Mouse (Mus musculus): Measurements from ENCODE around the gene Spi1.

The Spi1 gene

DNA sequence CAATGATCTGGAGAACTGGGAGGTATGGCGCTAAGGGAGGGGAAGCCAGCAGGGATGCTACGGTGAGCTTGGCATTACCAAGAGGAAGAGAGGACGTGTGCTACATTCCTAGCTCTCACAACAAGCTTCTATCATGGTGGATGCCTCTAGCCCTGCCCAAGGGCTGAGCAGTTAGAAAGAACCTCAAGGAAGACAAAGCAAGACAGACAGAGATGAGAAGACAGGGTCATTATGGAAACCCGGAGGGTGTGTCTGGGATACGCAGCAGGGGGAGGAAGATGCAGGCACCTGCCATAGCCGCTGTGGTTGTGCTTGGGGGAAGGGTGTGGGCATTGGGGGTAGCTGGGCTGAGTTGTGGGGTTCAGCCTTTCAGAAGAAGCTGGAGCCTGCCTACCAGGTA, 41.3 kb downstream of the Spi1 start:
- DNase-seq (ENCODE audit: low spot score in 2 of 2), result no peak

DNA sequence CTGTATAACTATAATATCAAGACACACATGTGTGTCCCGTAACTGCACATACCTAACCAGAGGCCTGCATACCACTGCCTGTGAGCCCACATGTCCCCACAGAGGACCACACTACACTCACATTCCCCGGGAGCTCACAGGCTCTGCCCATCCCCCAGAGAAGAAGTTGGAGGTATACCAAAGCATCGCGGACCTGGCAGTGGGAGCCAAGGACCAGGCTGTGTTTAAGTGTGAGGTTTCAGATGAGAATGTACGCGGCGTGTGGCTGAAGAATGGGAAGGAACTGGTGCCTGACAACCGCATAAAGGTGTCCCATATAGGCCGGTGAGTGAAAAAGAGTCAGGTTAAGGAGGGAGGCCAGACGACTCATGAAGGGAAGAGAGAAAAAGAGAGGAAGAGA, 42.9 kb downstream of the Spi1 start:
- no peak for DNase-seq (ENCODE audit: low spot score in 2 of 2)

DNA sequence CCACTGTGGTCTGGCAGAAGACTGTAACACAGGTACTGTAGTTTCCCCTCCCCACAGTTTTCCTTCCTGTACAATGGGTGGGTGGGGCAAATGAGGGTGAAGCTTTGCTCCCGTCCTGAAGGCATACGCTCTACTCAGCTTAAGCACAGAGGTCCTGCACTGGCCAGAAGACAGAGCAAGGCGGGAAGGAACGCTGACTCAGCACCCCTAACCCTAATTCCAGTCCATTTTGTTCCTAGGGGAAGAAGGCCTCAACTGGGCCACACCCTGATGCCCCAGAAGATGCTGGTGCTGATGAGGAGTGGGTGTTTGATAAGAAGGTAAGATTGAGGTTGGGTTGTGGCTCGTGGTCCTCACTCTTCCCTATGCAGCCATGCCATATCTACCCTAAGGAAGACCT, 46.6 kb downstream of the Spi1 start:
- no peak for DNase-seq (ENCODE audit: low spot score in 2 of 2)

DNA sequence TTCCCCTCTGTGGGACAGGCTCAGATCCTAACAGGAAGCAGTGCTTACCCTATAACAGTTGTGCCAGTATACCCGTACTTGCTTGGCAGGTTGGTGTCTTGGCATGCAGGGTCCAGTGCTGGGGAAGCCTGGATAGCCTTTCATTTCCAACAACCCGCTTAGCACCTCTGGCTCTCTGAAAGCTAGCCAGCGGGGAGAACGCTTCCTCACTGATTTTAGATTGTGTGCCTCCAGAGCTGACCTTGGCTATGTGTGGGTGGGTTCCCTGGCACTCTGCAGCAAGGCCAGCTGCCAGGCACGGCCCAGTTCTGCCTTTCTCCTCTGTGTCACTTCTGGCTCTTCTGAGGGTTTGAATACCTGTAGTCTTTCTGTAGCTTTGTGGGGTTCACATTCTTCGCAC, 47.9 kb downstream of the Spi1 start:
- DNase-seq (ENCODE audit: low spot score in 2 of 2), result no peak

DNA sequence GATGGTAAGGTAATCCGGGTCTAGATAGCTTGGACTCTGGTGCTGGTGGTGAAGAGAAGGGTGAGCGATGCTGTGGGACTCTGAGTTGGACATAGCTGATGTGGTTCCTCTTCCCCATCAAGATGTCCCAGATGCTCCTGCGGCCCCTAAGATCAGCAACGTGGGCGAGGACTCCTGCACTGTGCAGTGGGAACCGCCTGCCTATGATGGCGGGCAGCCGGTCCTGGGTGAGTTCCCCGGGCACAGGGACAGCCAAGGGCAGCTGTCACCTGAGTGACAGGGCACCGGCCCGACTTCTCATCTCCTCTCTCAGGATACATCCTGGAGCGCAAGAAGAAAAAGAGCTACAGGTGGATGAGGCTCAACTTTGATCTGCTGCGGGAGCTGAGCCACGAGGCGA, 49.1 kb downstream of the Spi1 start:
- no peak for DNase-seq (ENCODE audit: low spot score in 2 of 2)

DNA sequence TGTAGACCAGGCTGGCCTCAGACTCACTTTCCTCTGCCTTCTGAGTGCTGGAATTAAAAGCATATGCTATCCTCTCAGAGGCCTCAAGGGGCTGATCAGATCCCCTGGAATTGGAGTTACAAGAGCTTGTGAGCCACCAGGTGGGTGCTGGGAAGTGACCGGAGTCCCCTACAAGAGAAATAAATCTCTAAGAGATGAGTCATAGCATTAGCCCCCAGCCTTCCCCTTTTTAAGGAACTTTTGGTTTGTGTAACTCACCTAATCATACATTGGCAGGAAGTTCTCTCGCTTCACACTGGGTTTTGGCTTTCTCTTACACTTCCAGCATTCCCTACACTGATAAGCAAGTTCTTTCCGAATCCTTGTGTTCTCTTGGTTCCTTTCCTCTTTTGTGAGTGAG, 49.8 kb downstream of the Spi1 start:
- DNase-seq (ENCODE audit: low spot score in 2 of 2), result no peak

DNA sequence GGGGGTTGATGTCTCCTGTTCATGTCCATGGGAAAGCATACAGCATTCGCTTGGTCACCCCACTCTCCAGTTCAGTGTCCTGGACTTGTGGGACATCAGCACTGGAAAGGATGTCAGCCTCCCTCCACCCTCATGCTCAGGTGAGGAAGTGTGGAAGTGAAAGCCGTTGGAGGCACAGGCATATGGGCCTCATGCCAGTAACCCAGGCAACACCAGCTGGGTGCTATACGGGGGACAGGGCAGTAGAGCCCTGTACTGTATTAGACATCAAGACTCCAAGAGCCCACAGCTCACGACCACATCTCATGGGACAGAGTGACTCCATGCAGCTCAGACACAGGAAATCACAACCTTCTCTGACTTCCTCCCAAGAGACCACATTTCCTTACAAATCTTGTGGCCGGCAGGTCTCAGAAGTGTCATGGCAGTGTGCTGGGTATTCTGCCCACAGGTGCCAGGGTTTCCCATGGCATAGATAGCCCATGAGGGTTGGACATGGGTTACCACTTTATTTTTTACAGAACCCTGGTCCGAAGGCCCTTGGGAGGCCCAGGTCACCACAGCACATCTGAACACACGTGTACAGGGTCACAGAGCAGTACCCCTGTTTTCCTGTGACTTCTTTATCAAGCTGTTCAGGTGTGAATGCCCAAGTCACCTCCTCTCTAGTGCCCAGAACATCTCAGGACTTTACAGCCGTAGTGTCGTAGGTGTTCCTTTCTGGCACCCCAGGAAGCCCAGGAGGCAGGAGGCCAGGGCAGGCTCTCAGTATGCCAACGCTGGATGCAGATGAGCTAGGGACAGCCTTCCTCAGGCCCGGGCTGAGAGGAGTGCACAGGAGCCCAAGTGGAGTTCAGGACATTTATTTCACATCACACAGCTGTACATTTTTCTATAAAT, 54.6 kb downstream of the Spi1 start:
- no peak for DNase-seq (ENCODE audit: low spot score in 2 of 2)

DNA sequence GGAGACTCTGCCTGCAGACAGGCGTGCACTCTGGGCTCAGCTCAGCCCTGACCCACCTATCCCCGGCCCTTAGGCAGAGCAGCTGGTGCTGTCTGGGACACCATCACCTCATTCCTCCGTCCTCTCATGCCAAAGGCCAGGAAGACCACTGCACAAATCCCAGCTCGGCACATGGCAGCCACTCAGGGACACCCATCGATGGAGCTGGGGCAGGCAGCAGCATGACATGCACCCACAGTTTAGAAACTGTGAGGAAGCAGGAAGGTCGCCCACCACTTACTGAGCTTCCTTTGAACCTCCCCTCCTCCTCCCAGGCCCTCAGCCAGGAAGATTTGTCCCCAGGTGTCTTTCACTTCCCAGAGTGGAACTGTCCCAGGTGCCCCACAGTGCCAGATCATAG, 55.3 kb downstream of the Spi1 start:
- no peak for DNase-seq (ENCODE audit: low spot score in 2 of 2)

DNA sequence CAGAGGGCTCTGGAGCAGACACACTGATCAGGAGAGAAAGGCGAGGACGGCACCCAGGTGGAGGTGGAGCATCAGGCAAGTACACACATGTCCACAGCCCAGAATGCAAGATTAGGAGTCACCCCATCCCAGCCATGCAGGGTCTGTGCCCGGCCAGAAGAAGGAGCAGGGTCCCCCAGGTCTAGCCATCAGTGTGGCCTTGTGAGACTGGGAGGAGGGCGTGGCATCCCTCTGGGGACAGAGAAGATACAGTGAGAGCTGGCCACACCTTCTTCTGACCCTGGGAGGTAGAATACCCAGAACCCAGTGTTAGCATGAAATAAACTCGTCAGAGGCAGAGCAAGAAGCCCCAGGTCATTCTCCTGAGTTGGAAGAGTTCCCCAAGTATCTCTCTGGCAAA, 57.1 kb downstream of the Spi1 start:
- DNase-seq (ENCODE audit: low spot score in 2 of 2), result no peak

DNA sequence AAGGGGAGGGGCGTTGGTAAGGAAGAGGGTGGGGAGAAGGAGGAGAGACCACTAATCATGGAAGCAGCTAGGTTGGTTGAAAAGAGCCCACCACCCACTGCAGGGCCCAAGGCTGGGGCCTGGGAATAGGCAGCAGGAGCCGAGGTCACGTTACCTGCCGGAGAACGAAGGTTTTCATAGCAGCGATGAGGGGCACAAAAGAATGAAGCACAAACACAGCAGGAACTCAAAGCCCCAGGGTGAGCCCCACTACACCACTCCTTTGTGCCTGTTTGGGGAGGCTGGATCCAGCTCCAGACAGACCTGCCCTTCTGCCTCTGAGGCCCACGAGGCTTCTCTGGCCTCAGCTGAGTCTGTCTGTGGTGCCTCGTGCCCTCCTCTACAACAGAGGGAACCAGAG, 57.6 kb downstream of the Spi1 start:
- no peak for DNase-seq (ENCODE audit: low spot score in 2 of 2)

DNA sequence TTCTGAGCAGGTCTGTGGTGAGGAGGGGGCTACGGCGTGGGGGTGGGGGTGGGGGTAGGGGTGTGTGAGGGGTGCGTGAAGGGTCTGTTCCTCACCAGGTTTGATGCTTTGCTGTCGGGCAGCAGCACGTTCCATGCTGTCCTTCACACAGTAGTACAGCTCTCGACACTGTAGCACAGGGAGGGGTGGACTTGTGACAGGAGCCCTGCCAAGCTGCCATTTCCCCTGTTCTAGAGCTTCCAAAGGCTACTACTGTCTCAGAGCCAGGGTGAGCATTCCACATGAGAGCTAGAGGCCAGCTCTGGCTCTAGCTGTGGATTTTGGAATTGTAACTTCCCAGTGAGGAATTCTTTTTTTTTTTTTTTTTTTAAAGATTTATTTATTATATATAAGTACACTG, 60.7 kb downstream of the Spi1 start:
- no peak for DNase-seq (ENCODE audit: low spot score in 2 of 2)

DNA sequence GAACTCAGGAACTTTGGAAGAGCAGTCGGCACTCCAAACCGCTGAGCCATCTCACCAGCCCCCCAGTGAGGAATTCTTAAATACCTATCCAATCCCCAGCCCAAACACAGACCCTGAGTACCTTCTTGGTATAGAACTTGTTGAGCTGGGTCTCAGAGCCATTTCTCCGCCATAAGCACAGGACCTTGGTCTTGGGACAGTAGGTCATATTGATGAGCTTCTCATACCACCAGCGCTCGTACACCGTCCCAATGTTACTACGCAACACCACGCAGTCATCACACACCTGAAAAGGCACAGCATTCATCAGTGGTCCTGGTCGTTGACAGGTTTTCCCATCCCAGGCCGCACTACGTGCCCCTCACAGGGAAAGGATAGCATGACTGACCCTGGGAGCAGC, 61.2 kb downstream of the Spi1 start:
- DNase-seq (ENCODE audit: low spot score in 2 of 2), result no peak

DNA sequence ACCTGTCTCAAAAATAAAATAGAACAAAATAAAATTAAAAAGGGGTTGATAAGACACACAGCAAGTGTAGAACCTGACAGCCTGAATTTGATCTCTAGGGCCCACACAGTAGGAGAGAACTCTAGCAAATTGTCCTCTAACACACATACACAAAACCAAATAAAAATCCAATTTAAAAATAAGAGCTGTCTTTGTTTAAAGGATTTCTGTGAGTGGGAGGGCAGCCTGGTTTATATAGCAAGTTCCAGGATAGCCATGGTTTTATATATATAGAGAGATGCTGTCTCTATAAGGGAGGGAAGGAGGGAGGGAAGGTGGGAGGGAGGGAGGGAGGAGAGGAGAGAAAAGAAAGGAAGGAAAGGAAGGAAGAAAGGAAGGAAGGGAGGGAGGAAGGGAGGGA, 65.9 kb downstream of the Spi1 start:
- no peak for DNase-seq (ENCODE audit: low spot score in 2 of 2)

DNA sequence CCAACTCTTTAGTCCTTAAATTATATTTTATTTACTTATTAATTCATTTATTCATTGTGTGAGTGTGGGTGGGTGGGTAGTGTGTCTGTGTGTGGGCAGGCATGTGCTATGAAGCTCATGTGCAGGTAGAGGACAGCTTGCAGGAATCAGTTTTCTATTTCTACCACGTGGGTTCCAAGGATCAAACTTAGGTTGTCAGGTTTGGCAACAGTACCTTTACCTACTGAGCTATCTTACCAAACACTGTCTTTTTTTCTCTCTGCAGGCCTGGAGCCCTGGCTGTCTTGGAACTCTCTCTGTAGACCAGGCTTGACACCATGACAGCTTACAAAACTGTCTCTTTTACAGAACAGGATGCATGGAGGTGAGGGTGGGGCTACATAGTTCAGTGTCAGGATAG, 69.1 kb downstream of the Spi1 start:
- DNase-seq (ENCODE audit: low spot score in 2 of 2), result no peak

DNA sequence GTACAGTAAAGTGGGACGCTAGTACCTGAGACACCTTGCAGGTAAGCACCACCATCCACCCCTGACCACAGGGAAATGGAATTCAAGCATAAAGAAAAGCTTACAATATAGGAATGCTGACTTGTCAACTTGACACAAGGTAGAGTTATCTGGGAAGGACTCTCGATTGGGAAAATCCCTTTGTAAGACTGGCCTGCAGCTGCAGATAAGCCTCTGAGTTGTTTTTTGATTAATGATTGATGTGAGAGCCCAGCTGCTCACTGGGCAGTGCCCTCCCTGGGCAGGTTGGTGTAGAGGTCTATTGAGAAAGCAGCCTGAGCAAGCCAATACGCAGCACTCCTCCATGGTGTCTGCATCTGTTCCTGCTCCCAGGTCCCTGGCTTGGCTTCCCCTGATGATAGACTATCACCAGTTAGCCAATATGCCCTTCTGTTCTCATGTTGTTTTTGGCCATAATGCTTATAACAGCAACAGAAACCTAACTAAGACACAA, 70.7 kb downstream of the Spi1 start:
- no peak for DNase-seq (ENCODE audit: low spot score in 2 of 2)

DNA sequence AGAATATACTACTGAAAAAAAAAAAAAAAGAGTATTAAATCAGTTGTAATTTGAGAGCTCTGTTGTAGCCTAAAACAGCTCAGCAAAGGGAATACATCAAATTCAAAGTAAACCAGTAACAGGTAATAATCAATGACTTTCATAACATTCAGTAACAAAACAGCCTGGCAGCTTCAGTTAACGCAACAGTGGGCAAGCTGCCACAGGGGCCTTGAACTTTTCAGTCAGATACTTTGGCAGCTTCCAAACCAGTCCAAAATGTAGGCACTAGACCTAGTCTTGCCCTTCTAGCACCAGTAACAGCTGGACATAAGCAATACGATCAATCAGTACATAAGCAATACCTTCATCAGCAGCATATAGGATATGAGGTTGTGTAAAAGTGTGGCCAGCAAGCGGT, 71.9 kb downstream of the Spi1 start:
- DNase-seq (ENCODE audit: low spot score in 2 of 2), result no peak

DNA sequence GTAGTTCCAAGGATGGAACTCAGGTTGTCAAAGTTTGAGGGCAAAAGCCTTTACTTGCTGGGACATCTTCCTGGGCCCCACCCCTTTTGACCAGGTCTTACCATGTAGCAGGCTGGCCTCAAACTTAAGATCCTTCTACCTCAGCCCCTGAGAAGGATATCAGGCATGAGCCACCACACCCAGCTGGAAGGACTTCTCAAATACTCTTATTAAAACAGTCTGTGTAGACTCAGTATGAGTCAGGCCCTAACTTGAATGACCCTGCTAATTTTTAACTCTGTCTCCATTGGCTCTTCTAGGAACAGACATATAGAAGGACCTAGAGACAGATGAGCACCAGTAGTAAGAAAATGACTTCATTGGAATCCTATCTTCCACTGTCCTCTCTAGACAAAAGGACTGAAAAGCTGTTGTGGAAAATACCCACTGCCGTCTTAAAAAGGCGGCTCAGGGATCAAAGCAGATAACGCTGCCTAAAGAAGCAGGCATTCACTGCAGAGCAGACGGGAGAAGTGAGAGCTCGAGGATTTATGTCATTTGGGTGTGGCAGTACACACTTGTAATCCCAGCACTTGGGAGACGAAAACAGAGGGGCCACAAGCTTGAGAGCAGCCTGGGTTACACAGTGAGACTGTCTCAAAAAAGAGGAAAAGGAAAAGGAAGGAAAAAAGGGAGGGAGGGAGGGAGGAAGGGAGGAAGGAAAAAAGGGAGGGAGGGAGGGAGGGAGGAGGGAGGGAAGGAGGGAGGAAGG, 75.0 kb downstream of the Spi1 start:
- no peak for DNase-seq (ENCODE audit: low spot score in 2 of 2)

DNA sequence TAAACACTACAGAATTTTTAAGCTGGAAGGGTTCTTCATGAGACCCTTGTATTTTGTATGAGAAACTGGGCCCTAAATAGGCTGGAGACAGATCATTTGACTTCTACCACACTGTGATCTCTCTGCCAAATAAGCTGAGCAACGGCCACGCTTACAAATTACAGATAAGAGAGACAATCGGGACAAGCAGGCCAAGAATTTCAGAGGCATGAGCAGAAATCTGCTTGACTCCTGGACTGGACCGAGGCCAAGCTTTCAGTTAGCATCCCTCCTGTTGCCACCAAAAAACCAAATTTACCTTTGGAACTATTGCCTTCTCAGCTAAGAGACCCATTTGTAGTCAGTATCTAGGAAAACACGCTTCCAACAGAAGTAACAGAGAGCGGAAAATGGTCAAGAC, 78.4 kb downstream of the Spi1 start:
- DNase-seq (ENCODE audit: low spot score in 2 of 2), result no peak

DNA sequence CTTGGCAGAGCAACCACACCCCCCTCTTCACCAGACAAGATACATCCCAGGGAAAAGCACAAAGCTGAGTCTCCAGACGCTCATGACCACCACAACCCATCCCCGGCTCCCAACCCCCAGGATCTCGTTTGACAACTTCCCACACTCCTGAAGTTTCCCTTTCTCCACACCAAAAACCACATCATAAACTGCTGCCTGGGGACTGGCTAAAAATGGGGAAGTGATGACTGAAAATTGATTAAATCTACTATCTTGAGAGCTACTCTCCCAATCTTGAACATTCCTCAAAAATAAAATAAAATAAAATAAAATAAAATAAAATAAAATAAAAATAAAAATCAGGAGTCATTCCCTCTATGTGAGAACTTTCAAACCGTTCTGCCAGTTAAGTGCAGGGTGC, 80.8 kb downstream of the Spi1 start:
- DNase-seq (ENCODE audit: low spot score in 2 of 2), result no peak

DNA sequence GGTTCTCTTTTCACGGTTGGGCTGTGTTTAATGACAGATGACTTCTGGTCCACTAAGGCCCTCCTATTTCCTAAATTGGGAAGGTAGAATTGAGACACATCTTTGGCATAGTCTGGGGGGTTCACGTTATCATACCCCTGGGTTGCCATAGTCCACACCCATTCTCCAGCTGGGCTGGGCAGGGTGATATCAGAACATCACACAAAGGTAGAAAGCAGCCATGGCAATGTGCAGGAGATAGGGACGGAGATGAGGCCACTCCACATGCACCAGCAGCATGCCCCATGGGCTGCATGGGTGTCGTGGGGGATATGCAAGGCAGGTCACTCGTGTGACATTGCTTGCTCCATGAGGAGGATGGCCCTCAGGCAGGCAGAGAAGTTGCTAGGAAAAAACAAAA, 81.3 kb downstream of the Spi1 start:
- DNase-seq (ENCODE audit: low spot score in 2 of 2), result no peak

DNA sequence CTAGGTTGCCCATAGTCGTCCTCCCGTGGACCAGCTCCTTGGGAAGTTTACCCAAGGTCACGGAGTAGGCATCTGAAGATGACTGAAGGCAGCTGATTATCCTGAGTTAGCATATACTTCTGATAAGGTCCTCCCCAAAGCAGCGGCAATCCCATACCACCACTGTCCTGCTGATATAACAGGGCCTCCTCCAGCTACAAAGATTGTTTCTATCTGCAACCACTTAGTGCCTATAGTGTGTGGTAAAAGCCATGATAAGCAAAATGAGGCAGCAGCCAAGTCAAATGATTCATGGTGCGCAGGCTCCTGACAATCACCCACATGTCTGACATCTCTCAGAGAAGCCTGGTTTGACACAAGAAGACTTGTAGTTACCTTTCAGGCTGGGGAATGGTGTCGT, 82.8 kb downstream of the Spi1 start:
- no peak for DNase-seq (ENCODE audit: low spot score in 2 of 2)
